Mouse (Mus musculus): ENCODE measurements around the gene Pafah1b1. TPM values are rescaled to one million over a fixed set of nuclear protein-coding genes. Genes with fewer than 3 reads are reported as not detected.

The Pafah1b1 gene
- polyA plus RNA-seq, 3 experiments from 2014 or later, result 79.4 to 92.1 (median 81.5) TPM

- no peak for ATAC-seq
These were observed 62.8 kb downstream of the Pafah1b1 start for GRCm38 (mm10) chr11:74661641-74662040.

- no peak for ATAC-seq
These were observed 64.1 kb downstream of the Pafah1b1 start for GRCm38 (mm10) chr11:74660336-74660735.

- peak; percentile 28 for ATAC-seq
These were observed 68.5 kb downstream of the Pafah1b1 start for GRCm38 (mm10) chr11:74655941-74656340.

- ATAC-seq, result no peak
These were observed 71.1 kb downstream of the Pafah1b1 start for GRCm38 (mm10) chr11:74653385-74653784.

- ATAC-seq, result no peak
These were observed 71.7 kb downstream of the Pafah1b1 start for GRCm38 (mm10) chr11:74652791-74653191.

GRCm38 (mm10) chr11:74650576-74651100 lies 73.8 kb downstream of the Pafah1b1 start:
- ATAC-seq, result no peak

- ATAC-seq, result no peak
These were observed 74.6 kb downstream of the Pafah1b1 start for GRCm38 (mm10) chr11:74649647-74650551.

- peak; percentile 98 for ATAC-seq
These were observed 75.3 kb downstream of the Pafah1b1 start, which contains the start of gene Cluh for GRCm38 (mm10) chr11:74649095-74649646. Gene Cluh (plus strand): TSS chr11:74649495.

- ATAC-seq, result peak; percentile 3
These were observed 75.8 kb downstream of the Pafah1b1 start for GRCm38 (mm10) chr11:74648676-74649075.

GRCm38 (mm10) chr11:74647966-74648365 lies 76.5 kb downstream of the Pafah1b1 start:
- no peak for ATAC-seq

GRCm38 (mm10) chr11:74639628-74640027 lies 84.8 kb downstream of the Pafah1b1 start:
- ATAC-seq, result no peak

GRCm38 (mm10) chr11:74638791-74639411 lies 85.6 kb downstream of the Pafah1b1 start:
- ATAC-seq, result no peak

GRCm38 (mm10) chr11:74637971-74638790 lies 86.3 kb downstream of the Pafah1b1 start:
- peak; percentile 41 for ATAC-seq

GRCm38 (mm10) chr11:74637486-74637885 lies 87.0 kb downstream of the Pafah1b1 start:
- ATAC-seq, result no peak

- ATAC-seq, result no peak
These were observed 89.8 kb downstream of the Pafah1b1 start for GRCm38 (mm10) chr11:74634490-74635275.

GRCm38 (mm10) chr11:74631880-74632789 lies 92.3 kb downstream of the Pafah1b1 start:
- no peak for ATAC-seq

GRCm38 (mm10) chr11:74627481-74627880 lies 97.0 kb downstream of the Pafah1b1 start:
- ATAC-seq, result no peak

GRCm38 (mm10) chr11:74625333-74625732 lies 99.1 kb downstream of the Pafah1b1 start:
- no peak for ATAC-seq
